Mouse (Mus musculus): ENCODE measurements around the gene Chpf.

DNA sequence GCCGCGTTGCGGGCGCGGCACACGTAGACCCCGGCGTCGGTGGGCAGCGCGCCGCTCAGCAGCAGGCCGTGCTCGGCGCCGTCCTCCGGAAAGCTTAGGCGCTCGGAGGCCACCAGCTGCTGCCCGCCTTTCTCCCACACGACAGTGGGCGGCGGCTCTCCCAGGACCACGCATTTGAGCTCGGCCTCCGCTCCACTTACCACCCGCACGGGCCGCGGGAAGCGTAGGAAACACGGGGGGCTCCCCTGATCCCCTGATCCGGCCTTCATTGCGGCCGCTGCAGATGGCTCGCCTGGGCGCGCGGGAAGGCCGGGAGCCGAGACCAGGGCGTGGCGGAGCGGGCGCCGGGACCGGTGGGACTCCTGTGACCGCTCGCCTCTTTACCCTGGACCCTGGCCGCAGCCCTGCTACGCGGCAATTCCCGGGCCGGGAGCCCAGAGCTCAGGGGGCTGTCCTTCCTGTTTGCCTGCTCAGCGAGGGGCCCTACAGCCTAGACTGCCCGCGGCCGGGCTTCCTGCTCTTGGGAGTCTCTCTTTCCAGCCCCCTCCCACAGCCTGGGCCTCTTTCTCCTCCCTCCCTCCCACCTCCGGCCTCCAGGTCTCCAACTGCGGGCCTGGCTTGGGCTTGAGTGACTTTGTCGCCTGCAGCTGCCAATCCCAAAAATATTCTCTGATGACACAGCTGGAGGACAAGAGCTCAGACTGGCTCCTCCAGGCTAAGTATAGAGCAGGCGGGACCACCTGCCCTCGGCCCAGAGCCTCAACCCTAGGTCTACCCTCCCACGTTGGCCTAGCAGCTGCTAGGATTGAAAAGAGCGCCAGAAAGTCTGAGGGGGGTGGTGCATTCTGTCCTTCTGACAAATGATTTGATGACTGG lies 27.1 kb upstream of the Chpf start, which contains the start of gene Obsl1:
- TF ChIP-seq POLR2A (IDR thresholded peaks at IDR 0.05; ENCODE audit: low read depth, low read length) (no peak), CTCF (IDR thresholded peaks at IDR 0.05; ENCODE audit: extremely low read depth, insufficient read length, insufficient replicate concordance, low read depth, low read length) (no peak)
